ENCODE assay signal across 9 mouse cellular contexts in genomic region chr5:31876216-31876974, GRCm38 (mm10).
DNase-seq lines count a peak whose midpoint lies in the region; ATAC-seq lines count a peak whose summit lies in the region.
"Had no signal": no experiment of that assay in that cellular context is flagged by ENCODE, and none has a peak within 500 bp of the region (broad histone marks: within the 10 kb centered on the region; RNA-seq: fewer than 3 reads in every experiment).

No protein-coding gene starts in this region.

- no peaks in the 10 kb centered on the region for H3K9me3 ChIP-seq in heart, embryonic 13.5 days
- H3K9me3 ChIP-seq in limb, embryonic 15.5 days, result no peaks in the 10 kb centered on the region
- no peaks in the 10 kb centered on the region for H3K9me3 ChIP-seq in hindbrain, embryonic 12.5 days (replicated peaks)
- H3K9me3 ChIP-seq: megakaryocyte, embryonic 14.5 days had no signal

- WGBS in heart, embryonic 13.5 days, result 30% methylated on average over 8 of the region's 8 CpGs
- 55% methylated on average over 8 of the region's 8 CpGs for WGBS in limb, embryonic 15.5 days
- 84% methylated on average over 8 of the region's 8 CpGs for WGBS in hindbrain, embryonic 12.5 days

- no peaks in the 10 kb centered on the region for H3K36me3 ChIP-seq in heart, embryonic 13.5 days
- H3K36me3 ChIP-seq in limb, embryonic 15.5 days, result no peaks in the 10 kb centered on the region
- no peaks in the 10 kb centered on the region for H3K36me3 ChIP-seq in hindbrain, embryonic 12.5 days

- peak; percentile 5 to 9 for DNase-seq in cerebellum, postnatal 10 days
- no peak for DNase-seq in cerebellum, postnatal 36 days
- DNase-seq in NIH3T3 (ENCODE audit: low read depth), result peak; percentile 90
- no peak for DNase-seq in thymus, postnatal 14 days

- ATAC-seq in heart, embryonic 13.5 days (ENCODE audit: extremely low read depth, insufficient number of reproducible peaks, low FRiP score, low TSS enrichment), result peak; percentile 31; the same call in 1 of the 2 replicates
- ATAC-seq in limb, embryonic 15.5 days (ENCODE audit: insufficient number of reproducible peaks, low FRiP score, low TSS enrichment, low read depth), result 0 out of 2 replicates have a peak, but pooled peaks have one; percentile 61
- ATAC-seq in hindbrain, embryonic 12.5 days (ENCODE audit: low FRiP score), result no peak
- no peak for ATAC-seq in erythroid progenitor cell, adult 5-6 weeks (replicated peaks; ENCODE audit: low FRiP score, poor library complexity, severe bottlenecking)

- peaks cover 29% of the 10 kb centered on the region for H3K4me1 ChIP-seq in heart, embryonic 13.5 days
- H3K4me1 ChIP-seq in limb, embryonic 15.5 days, result peaks cover 12% of the 10 kb centered on the region; the same call in 1 of the 2 replicates
- no peaks in the 10 kb centered on the region for H3K4me1 ChIP-seq in hindbrain, embryonic 12.5 days

- H3K27ac ChIP-seq in heart, embryonic 13.5 days (replicated peaks), result peak overlapping the region; percentile 84
- H3K27ac ChIP-seq in limb, embryonic 15.5 days, result peak overlapping the region; percentile 72
- no peak overlapping the region for H3K27ac ChIP-seq in hindbrain, embryonic 12.5 days

- H3K27me3 ChIP-seq in heart, embryonic 13.5 days (replicated peaks), result no peaks in the 10 kb centered on the region
- no peaks in the 10 kb centered on the region for H3K27me3 ChIP-seq in limb, embryonic 15.5 days
- H3K27me3 ChIP-seq in hindbrain, embryonic 12.5 days, result no peaks in the 10 kb centered on the region
- H3K27me3 ChIP-seq: megakaryocyte, embryonic 14.5 days had no signal

- H3K9ac ChIP-seq in heart, embryonic 13.5 days, result peak overlapping the region; percentile 19; the same call in 1 of the 2 replicates
- H3K9ac ChIP-seq in limb, embryonic 15.5 days, result no peak overlapping the region
- H3K9ac ChIP-seq in hindbrain, embryonic 12.5 days, result no peak overlapping the region

- H3K4me3 ChIP-seq in heart, embryonic 13.5 days, result no peak overlapping the region
- no peak overlapping the region for H3K4me3 ChIP-seq in limb, embryonic 15.5 days
- H3K4me3 ChIP-seq in hindbrain, embryonic 12.5 days, result no peak overlapping the region
- H3K4me3 ChIP-seq: megakaryocyte, embryonic 14.5 days had no signal

- H3K4me2 ChIP-seq in heart, embryonic 13.5 days, result peak overlapping the region; percentile 52
- H3K4me2 ChIP-seq in limb, embryonic 15.5 days, result no peak overlapping the region
- H3K4me2 ChIP-seq in hindbrain, embryonic 12.5 days (replicated peaks), result no peak overlapping the region

Comparison
In these comparisons a context has a peak if more than half of its experiments do, and no peak if none do; other contexts are left out.
1. DNase-seq: peak in cerebellum, postnatal 10 days (2 of 2) and NIH3T3 (single experiment); none in cerebellum, postnatal 36 days (0 of 2) and thymus, postnatal 14 days (single experiment).
2. ATAC-seq: peak in heart, embryonic 13.5 days (single experiment) and limb, embryonic 15.5 days (single experiment); none in hindbrain, embryonic 12.5 days (single experiment) and erythroid progenitor cell, adult 5-6 weeks (single experiment).